In the genomic region with DNA sequence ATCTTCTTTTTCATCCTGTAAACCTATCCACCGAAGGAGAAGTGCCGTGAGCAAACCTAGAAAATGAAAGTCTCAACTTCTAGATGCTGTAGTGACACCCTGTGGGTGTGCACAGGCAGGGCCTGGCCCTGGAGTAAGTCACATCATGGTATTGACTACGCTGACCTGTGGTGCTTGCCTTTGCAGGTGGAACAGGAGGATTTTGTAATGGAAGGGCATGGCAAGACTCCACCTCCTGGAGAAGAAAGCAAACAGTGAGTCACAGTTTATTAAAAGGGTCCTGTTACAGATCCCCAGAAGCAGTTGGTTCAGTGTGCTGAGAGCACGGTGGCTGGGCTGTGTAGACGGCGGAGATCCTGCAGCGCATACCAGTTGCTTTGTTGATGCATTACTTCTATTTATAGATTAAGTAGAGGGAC, we compare ENCODE assay signal across 9 mouse cellular contexts.
DNase-seq lines count a peak whose midpoint lies in the region; ATAC-seq and TF ChIP-seq lines count a peak whose summit lies in the region.
"Had no signal": no experiment of that assay in that cellular context is flagged by ENCODE, and none has a peak within 500 bp of the region (broad histone marks: within the 10 kb centered on the region; RNA-seq: fewer than 3 reads in every experiment).

No protein-coding gene starts in this region.

- H3K27me3 ChIP-seq in lung, embryonic 14.5 days (ENCODE audit: insufficient read depth, low read length), result no peaks in the 10 kb centered on the region
- H3K27me3 ChIP-seq: neural tube, embryonic 12.5 days had no signal

- WGBS in lung, embryonic 14.5 days, result 25% methylated on average over 7 of the region's 7 CpGs

- peak; percentile 68 for DNase-seq in gastrocnemius, adult 18-20 months (ENCODE audit: low spot score)
- DNase-seq in gastrocnemius, postnatal 4 days (ENCODE audit: low spot score in 2 of 2), result no peak
- DNase-seq in A20 (ENCODE audit: low read depth, low spot score), result peak; percentile 47
- DNase-seq in gastrocnemius, postnatal 25 days, result peak; percentile 47
- DNase-seq in lung, embryonic 14.5 days, result peak; percentile 63
- DNase-seq in right cerebral cortex, postnatal 14 days, result no peak
- DNase-seq in embryo, embryonic 11 days, result no peak
- DNase-seq in right cerebral cortex, postnatal 10 days (ENCODE audit: low spot score in 2 of 2), result no peak

- peak overlapping the region; percentile 26 for H3K4me2 ChIP-seq in lung, embryonic 14.5 days
- H3K4me2 ChIP-seq: neural tube, embryonic 12.5 days had no signal

- ATAC-seq in lung, embryonic 14.5 days (ENCODE audit: insufficient read depth), result peak; percentile 78

- no peaks in the 10 kb centered on the region for H3K9me3 ChIP-seq in lung, embryonic 14.5 days (ENCODE audit: low read depth, low read length)
- H3K9me3 ChIP-seq: neural tube, embryonic 12.5 days had no signal

- H3K36me3 ChIP-seq in lung, embryonic 14.5 days (ENCODE audit: insufficient read depth), result no peaks in the 10 kb centered on the region
- H3K36me3 ChIP-seq: neural tube, embryonic 12.5 days had no signal

- H3K9ac ChIP-seq in lung, embryonic 14.5 days, result no peak overlapping the region
- H3K9ac ChIP-seq: neural tube, embryonic 12.5 days had no signal

- no peaks in the 10 kb centered on the region for H3K4me1 ChIP-seq in lung, embryonic 14.5 days (ENCODE audit: insufficient read depth)
- H3K4me1 ChIP-seq: neural tube, embryonic 12.5 days had no signal

- no peak overlapping the region for H3K4me3 ChIP-seq in lung, embryonic 14.5 days (ENCODE audit: low read depth, low read length)
- H3K4me3 ChIP-seq: neural tube, embryonic 12.5 days had no signal

- H3K27ac ChIP-seq in lung, embryonic 14.5 days (ENCODE audit: low read depth), result peak overlapping the region; percentile 21; the same call in 1 of the 2 replicates
- H3K27ac ChIP-seq: neural tube, embryonic 12.5 days had no signal

- TF ChIP-seq CTCF in lung, embryonic 14.5 days (IDR thresholded peaks at IDR 0.05; ENCODE audit: low read depth), result peak; percentile 35; the same call in 1 of the 2 replicates

Comparison
In these comparisons a context has a peak if more than half of its experiments do, and no peak if none do; other contexts are left out.
1. DNase-seq: peak in gastrocnemius, adult 18-20 months (single experiment), A20 (single experiment), gastrocnemius, postnatal 25 days (single experiment) and lung, embryonic 14.5 days (single experiment); none in gastrocnemius, postnatal 4 days (0 of 2), right cerebral cortex, postnatal 14 days (single experiment), embryo, embryonic 11 days (single experiment) and right cerebral cortex, postnatal 10 days (0 of 2).